Mouse (Mus musculus): Measurements from ENCODE around the gene Pcca.

- TF ChIP-seq CTCF (IDR thresholded peaks at IDR 0.05; ENCODE audit: low read depth, low read length) (no peak), POLR2A (IDR thresholded peaks at IDR 0.05; ENCODE audit: insufficient read depth, low read length) (no peak), EP300 (IDR thresholded peaks at IDR 0.05; ENCODE audit: insufficient read depth, low read depth, low read length) (no peak)
These were observed 65.7 kb downstream of the Pcca start for GRCm38 (mm10) chr14:122599839-122600238.

All from ES-Bruce4 (cell line).